Mouse (Mus musculus): ENCODE measurements around the gene Dpp7.

DNA sequence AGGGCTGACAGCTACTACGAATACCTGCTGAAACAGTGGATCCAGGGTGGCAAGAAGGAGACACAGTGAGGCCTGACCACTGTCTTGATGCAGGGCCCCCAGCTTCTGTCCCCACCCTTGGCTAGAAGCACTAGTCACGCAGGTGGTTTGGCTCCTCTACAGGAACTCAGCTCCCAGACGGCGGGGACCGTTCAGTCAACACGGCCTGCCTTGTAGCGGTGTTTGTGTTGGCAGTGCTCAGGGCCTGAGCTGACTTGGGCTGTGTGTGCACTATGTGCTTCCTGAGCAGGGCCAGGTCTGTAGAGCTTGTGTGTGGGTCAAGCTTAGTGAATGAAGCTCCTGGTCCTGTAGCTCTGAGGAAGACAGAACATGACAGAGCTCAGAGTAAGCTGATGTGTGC is 8.0 kb downstream of the Dpp7 start:
- no peak for TF ChIP-seq GATA1 (IDR thresholded peaks at IDR 0.05; ENCODE audit: low read length)
- TF ChIP-seq TAL1 (IDR thresholded peaks at IDR 0.05; ENCODE audit: low read length), result no peak

Data from erythroblast, embryonic 14.5 days (primary cell).